Mouse (Mus musculus) hindbrain, embryonic 16.5 days (tissue): ENCODE results near the gene Loxl3. TPM values are rescaled to one million over a fixed set of nuclear protein-coding genes. Genes with fewer than 3 reads are reported as not detected.

Experiments used
- ATAC-seq: fragments of 200-750 bp; cut with Nextera tagmentation; 2 replicates; pipeline ENCODE4 v1.8.0; 2017; ENCODE audit warnings: moderate TSS enrichment, moderate library complexity
- H3K27ac ChIP-seq: fragments of 300-500 bp; sonication (generic); 2 replicates; pipeline ENCODE4 v1.5.1; 2014; ENCODE audit warnings: low read depth, mild to moderate bottlenecking, control low read depth, low read length, moderate library complexity
- H3K27me3 ChIP-seq: fragments of 300-500 bp; sonication (generic); replicated peaks from 2 replicates; pipeline ENCODE4 v1.6.1; 2014; ENCODE audit warnings: low read length; ENCODE audit not compliant: control insufficient read depth, insufficient read depth
- H3K36me3 ChIP-seq: fragments of 300-500 bp; sonication (generic); 2 replicates; pipeline ENCODE4 v1.6.1; 2014; ENCODE audit warnings: mild to moderate bottlenecking, low read length, moderate library complexity, mixed read lengths; ENCODE audit not compliant: control insufficient read depth, insufficient read depth
- H3K4me1 ChIP-seq: fragments of 300-500 bp; sonication (generic); 2 replicates; pipeline ENCODE4 v1.6.1; 2014; ENCODE audit warnings: low read depth, low read length; ENCODE audit not compliant: control insufficient read depth, insufficient read depth
- H3K4me2 ChIP-seq: fragments of 300-500 bp; sonication (generic); 2 replicates; pipeline ENCODE4 v1.6.1; 2014; ENCODE audit warnings: mild to moderate bottlenecking, low read length, control low read depth, moderate library complexity
- H3K4me3 ChIP-seq: fragments of 300-500 bp; sonication (generic); 2 replicates; pipeline ENCODE4 v1.5.1; 2014; ENCODE audit warnings: mild to moderate bottlenecking, low read length, control low read depth, moderate library complexity
- H3K9ac ChIP-seq: fragments of 300-500 bp; sonication (generic); 2 replicates; pipeline ENCODE4 v1.6.1; 2014; ENCODE audit warnings: low read depth, mild to moderate bottlenecking, control low read depth, low read length, moderate library complexity
- H3K9me3 ChIP-seq: fragments of 300-500 bp; sonication (generic); 2 replicates; pipeline ENCODE4 v1.6.1; 2014; ENCODE audit warnings: mild to moderate bottlenecking, low read length, moderate library complexity; ENCODE audit not compliant: control insufficient read depth
- WGBS: fragments of 180-500 bp; shearing (Covaris S2); extraction: QIAGEN DNeasy Blood & Tissue Kit; methylation state at CpG from one replicate; pipeline ENCODE4 v1.1.7; 2014; 5-methylcytosine and 5-hydroxymethylcytosine counted together
- polyA plus RNA-seq: library from polyadenylated mRNA; unstranded; fragments of >200 nt; fragmentation: Nextera tagmentation; extraction: Ambion mirVana; gene quantifications from 2 replicates; pipeline ENCODE4 v1.2.1, GENCODE M21; 2015

Loxl3 gene
- polyA plus RNA-seq, 1 experiment from 2014 or later: 7.1 TPM

DNA sequence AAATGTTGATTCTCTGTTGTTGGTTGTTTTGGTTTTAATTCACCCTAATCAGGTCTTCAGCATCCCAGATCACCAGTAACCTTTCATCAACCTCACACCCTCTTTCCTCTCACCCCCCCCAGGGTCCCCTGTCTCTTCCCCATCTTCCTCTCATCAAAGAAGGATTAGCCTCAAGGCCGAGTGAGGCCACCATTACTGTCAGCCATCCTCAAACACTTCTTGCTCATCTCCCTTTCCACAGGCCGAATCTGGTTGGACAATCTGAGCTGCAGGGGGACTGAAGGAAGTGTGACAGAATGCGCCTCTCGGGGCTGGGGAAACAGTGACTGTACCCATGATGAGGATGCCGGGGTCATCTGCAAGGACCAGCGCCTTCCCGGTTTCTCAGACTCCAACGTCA lies 3.2 kb downstream of the Loxl3 start:
- H3K4me3 ChIP-seq: no peak overlapping the region
- H3K27ac ChIP-seq: no peak overlapping the region
- no peaks in the 10 kb centered on the region for H3K36me3 ChIP-seq
- 79% methylated on average over 8 of the region's 8 CpGs for WGBS
- no peak overlapping the region for H3K4me2 ChIP-seq
- H3K9ac ChIP-seq: no peak overlapping the region
- H3K4me1 ChIP-seq: peaks cover 25% of the 10 kb centered on the region
- no peak for ATAC-seq
- no peaks in the 10 kb centered on the region for H3K9me3 ChIP-seq
- H3K27me3 ChIP-seq: peaks cover 3% of the 10 kb centered on the region

GRCm38 (mm10) chr6:83038496-83039012 lies 4.6 kb downstream of the Loxl3 start:
- peak; percentile 46 for ATAC-seq
- Histone ChIP-seq H3K4me3 (peak overlapping the region; percentile 36), H3K9me3 (no peaks in the 10 kb centered on the region), H3K27me3 (peaks cover 2% of the 10 kb centered on the region; the same call in 1 of the 2 replicates), H3K4me2 (peak overlapping the region; percentile 87), H3K4me1 (peaks cover 12% of the 10 kb centered on the region), H3K36me3 (no peaks in the 10 kb centered on the region), H3K27ac (no peak overlapping the region), H3K9ac (peak overlapping the region; percentile 57)
- 8% methylated on average over 24 of the region's 24 CpGs for WGBS

DNA sequence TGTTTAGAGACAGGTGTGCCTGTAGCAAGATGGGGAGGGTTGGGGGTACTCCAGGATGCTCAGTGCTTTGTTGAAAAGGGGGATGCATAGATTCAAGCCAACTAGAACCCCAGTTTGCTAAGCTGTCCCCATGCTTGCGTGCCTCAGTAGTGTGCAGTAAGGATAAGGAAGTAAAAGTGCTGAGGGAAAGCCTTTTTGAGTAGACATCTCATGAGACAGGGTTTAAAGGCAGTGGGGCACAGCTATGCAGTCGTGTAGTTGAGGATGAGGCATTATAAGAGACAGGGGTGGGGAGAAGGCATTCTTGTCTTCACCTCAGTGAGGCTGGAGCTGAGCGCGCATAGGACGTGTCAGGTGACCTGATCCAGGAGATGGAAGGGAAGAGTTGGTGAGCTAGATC lies 6.6 kb downstream of the Loxl3 start:
- H3K36me3 ChIP-seq: no peaks in the 10 kb centered on the region
- H3K27me3 ChIP-seq: no peaks in the 10 kb centered on the region
- WGBS: 76% methylated on average over 5 of the region's 5 CpGs
- no peak overlapping the region for H3K27ac ChIP-seq
- H3K4me1 ChIP-seq: peaks cover 9% of the 10 kb centered on the region; the same call in 1 of the 2 replicates
- no peak overlapping the region for H3K4me2 ChIP-seq
- no peak for ATAC-seq
- no peak overlapping the region for H3K4me3 ChIP-seq
- no peak overlapping the region for H3K9ac ChIP-seq
- no peaks in the 10 kb centered on the region for H3K9me3 ChIP-seq

GRCm38 (mm10) chr6:83043561-83043960 lies 9.6 kb downstream of the Loxl3 start:
- ATAC-seq: no peak
- no peaks in the 10 kb centered on the region for H3K9me3 ChIP-seq
- peaks cover 3% of the 10 kb centered on the region; the same call in 1 of the 2 replicates for H3K4me1 ChIP-seq
- WGBS: 67% methylated on average over 6 of the region's 6 CpGs
- H3K36me3 ChIP-seq: no peaks in the 10 kb centered on the region
- no peak overlapping the region for H3K27ac ChIP-seq
- H3K4me3 ChIP-seq: no peak overlapping the region
- no peak overlapping the region for H3K9ac ChIP-seq
- H3K4me2 ChIP-seq: no peak overlapping the region
- H3K27me3 ChIP-seq: no peaks in the 10 kb centered on the region

DNA sequence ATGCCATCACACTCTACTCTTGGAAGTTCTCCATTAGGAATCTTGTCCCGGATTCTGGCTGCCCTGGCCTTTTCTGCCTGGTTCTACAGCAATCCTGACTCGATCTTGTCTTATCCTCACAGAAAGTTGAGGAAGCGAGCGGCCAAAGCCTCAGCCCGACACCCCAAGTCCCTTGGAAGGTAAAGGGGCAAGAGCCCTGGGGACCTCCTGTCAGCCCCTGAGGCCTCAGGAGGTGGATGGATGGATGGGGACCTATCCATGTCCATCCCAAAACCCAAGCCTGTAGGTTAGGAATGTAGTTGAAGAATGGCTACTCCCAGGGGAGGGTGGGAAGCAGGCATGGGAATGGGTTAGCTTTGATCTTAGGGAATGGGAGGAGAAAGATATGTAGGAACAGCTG lies 10.0 kb downstream of the Loxl3 start:
- ATAC-seq: no peak
- no peak overlapping the region for H3K27ac ChIP-seq
- H3K4me1 ChIP-seq: no peaks in the 10 kb centered on the region
- no peaks in the 10 kb centered on the region for H3K36me3 ChIP-seq
- no peaks in the 10 kb centered on the region for H3K9me3 ChIP-seq
- no peaks in the 10 kb centered on the region for H3K27me3 ChIP-seq
- 86% methylated on average over 5 of the region's 5 CpGs for WGBS
- no peak overlapping the region for H3K4me2 ChIP-seq
- no peak overlapping the region for H3K9ac ChIP-seq
- no peak overlapping the region for H3K4me3 ChIP-seq

GRCm38 (mm10) chr6:83044742-83045141 lies 10.8 kb downstream of the Loxl3 start:
- H3K9ac ChIP-seq: no peak overlapping the region
- H3K27ac ChIP-seq: no peak overlapping the region
- no peak for ATAC-seq
- no peaks in the 10 kb centered on the region for H3K36me3 ChIP-seq
- no peaks in the 10 kb centered on the region for H3K4me1 ChIP-seq
- WGBS: 76% methylated on average over 9 of the region's 9 CpGs
- H3K27me3 ChIP-seq: no peaks in the 10 kb centered on the region
- H3K9me3 ChIP-seq: no peaks in the 10 kb centered on the region
- no peak overlapping the region for H3K4me2 ChIP-seq
- no peak overlapping the region for H3K4me3 ChIP-seq

GRCm38 (mm10) chr6:83049367-83049766 lies 15.4 kb downstream of the Loxl3 start:
- no peak overlapping the region for H3K4me2 ChIP-seq
- 74% methylated on average over 10 of the region's 10 CpGs for WGBS
- peaks cover 11% of the 10 kb centered on the region for H3K4me1 ChIP-seq
- peaks cover 2% of the 10 kb centered on the region; the same call in 1 of the 2 replicates for H3K36me3 ChIP-seq
- no peak for ATAC-seq
- no peaks in the 10 kb centered on the region for H3K27me3 ChIP-seq
- H3K4me3 ChIP-seq: no peak overlapping the region
- no peak overlapping the region for H3K27ac ChIP-seq
- no peak overlapping the region for H3K9ac ChIP-seq
- no peaks in the 10 kb centered on the region for H3K9me3 ChIP-seq

GRCm38 (mm10) chr6:83053136-83053960 lies 19.4 kb downstream of the Loxl3 start:
- H3K4me2 ChIP-seq: peak overlapping the region; percentile 88
- WGBS: 2% methylated on average over 26 of the region's 26 CpGs
- peak; percentile 2; the same call in 1 of the 2 replicates for ATAC-seq

GRCm38 (mm10) chr6:83054074-83054851 lies 20.3 kb downstream of the Loxl3 start, which contains the start of gene Aup1:
Aup1 (plus strand) TSS chr6:83054521.
- H3K4me2 ChIP-seq: peak within 1 kb of the TSS; percentile 88
- WGBS: under 1% methylated on average over 59 of the region's 64 CpGs
- no peaks in the 10 kb centered on the region for H3K9me3 ChIP-seq
- H3K4me1 ChIP-seq: peaks cover 24% of the 10 kb centered on the region
- peaks cover 7% of the 10 kb centered on the region; the same call in 1 of the 2 replicates for H3K36me3 ChIP-seq
- ATAC-seq: peak; percentile 98
- peak within 1 kb of the TSS; percentile 91 for H3K9ac ChIP-seq
- H3K27ac ChIP-seq: peak within 1 kb of the TSS; percentile 88
- H3K27me3 ChIP-seq: no peaks in the 10 kb centered on the region
- peak within 1 kb of the TSS; percentile 89 for H3K4me3 ChIP-seq

More at GRCm38 (mm10) chr6:83053136-83053960, 19.4 kb downstream of the Loxl3 start:
- H3K9me3 ChIP-seq: no peaks in the 10 kb centered on the region
- H3K27me3 ChIP-seq: no peaks in the 10 kb centered on the region
- peaks cover 24% of the 10 kb centered on the region for H3K4me1 ChIP-seq
- peaks cover 7% of the 10 kb centered on the region; the same call in 1 of the 2 replicates for H3K36me3 ChIP-seq
- H3K4me3 ChIP-seq: peak overlapping the region; percentile 89
- peak overlapping the region; percentile 91 for H3K9ac ChIP-seq
- H3K27ac ChIP-seq: peak overlapping the region; percentile 88
